Mouse (Mus musculus): ENCODE measurements around the gene Mad2l1bp. TPM values are rescaled to one million over a fixed set of nuclear protein-coding genes. Genes with fewer than 3 reads are reported as not detected.
A peak's percentile ranks its signal among the peaks of the same experiment; 100 is the strongest.

Gene Mad2l1bp
- 35.4 and 37.1 TPM in 2 replicates for polyA plus RNA-seq (2015; fragmentation: Nextera tagmentation; extraction: Ambion mirVana)

DNA sequence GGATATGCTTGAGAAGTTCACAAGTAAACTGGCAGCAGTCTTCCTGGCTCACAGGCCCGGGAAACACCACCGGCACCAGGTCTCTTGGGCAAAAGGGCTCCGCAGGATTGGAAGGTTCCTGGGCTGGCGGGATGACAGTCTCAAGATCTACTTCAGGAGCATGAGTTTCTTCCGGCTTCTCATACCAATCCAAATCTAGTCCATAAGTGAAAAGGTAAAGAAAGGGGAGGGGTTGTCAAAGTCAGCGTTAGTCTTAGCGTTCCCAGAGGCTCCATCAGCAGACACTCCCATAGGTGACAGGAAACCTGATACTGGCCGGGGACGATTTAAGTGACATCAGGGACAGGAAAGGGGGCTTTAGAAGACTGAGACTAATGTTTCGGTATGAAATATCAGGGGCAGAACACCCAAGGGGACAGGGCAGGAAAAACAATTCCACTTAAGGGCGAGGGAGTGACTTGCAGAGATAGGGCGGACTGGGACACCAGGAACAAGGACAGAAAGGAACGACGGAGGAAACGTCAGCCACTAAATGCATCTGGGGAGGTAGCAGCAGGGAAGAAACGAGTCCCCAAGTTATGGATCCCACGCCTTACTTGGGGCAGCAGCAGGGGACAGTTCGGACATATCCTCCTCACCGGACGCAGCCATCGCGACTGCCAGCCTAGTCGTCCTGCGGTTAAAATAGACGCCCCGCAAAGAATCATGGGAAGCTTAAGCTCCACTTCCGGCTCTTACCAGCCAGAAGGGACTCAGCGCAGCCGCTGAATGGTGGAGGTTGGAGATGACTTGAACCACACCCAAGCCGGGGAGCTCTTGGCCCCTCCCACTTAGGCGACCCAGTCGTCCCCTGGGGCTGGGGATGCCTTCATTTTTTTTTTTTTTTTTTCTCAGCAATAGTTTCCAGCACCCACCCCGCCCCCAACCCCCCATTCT lies at the start of gene Mad2l1bp:
Gene Mad2l1bp (minus strand): TSS at position 707 of the 936 bp plus-strand sequence.
- Histone ChIP-seq H3K9ac (ENCODE audit: low read depth, low read length) (peak within 1 kb of the TSS; percentile 82), H3K4me3 (ENCODE audit: low read length) (peak within 1 kb of the TSS; percentile 60), H3K4me2 (ENCODE audit: low read depth, low read length) (peak within 1 kb of the TSS; percentile 85), H3K27me3 (replicated peaks; ENCODE audit: control insufficient read depth, insufficient read depth, low read length) (no peaks in the 10 kb centered on the region), H3K36me3 (ENCODE audit: control insufficient read depth, insufficient read depth, low read length) (no peaks in the 10 kb centered on the region), H3K9me3 (ENCODE audit: control insufficient read depth, low read length) (no peaks in the 10 kb centered on the region), H3K27ac (ENCODE audit: low read length) (peak within 1 kb of the TSS; percentile 75), H3K4me1 (ENCODE audit: control insufficient read depth, insufficient read depth, low read length) (peaks cover 7% of the 10 kb centered on the region)
- peak; percentile 95 for ATAC-seq
- WGBS, result 2% methylated on average over 33 of the region's 33 CpGs

DNA sequence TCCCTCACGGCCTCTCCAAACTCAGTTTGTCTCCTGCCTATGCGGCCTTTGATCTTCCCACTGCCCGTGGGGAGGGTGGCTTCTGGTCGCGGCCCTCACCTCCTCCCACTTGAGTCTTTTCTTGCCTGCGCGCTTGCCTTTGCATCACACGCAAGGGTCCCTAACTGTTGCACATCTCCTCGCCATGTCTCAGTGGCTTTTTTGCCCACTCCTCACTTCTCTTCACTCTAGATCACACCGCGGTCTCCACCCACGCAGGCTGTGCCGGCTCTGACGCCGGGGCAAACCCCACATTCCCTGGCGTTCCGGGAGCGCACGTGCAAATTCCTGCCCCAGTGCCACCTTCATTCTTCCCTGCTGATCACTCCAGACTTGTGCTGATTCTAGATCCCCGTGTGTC lies 49.7 kb upstream of the Mad2l1bp start:
- peak overlapping the region; percentile 92 for H3K9ac ChIP-seq (ENCODE audit: low read depth, low read length)
- H3K4me3 ChIP-seq (ENCODE audit: low read length), result peak overlapping the region; percentile 97
- WGBS, result 0% methylated on average over 20 of the region's 20 CpGs
- no peaks in the 10 kb centered on the region for H3K9me3 ChIP-seq (ENCODE audit: control insufficient read depth, low read length)
- peak; percentile 17 for ATAC-seq
- H3K36me3 ChIP-seq (ENCODE audit: control insufficient read depth, insufficient read depth, low read length), result peaks cover 7% of the 10 kb centered on the region; the same call in 1 of the 2 replicates
- peaks cover 15% of the 10 kb centered on the region for H3K4me1 ChIP-seq (ENCODE audit: control insufficient read depth, insufficient read depth, low read length)
- peak overlapping the region; percentile 77 for H3K4me2 ChIP-seq (ENCODE audit: low read depth, low read length)
- H3K27me3 ChIP-seq (replicated peaks; ENCODE audit: control insufficient read depth, insufficient read depth, low read length), result no peaks in the 10 kb centered on the region
- peak overlapping the region; percentile 75 for H3K27ac ChIP-seq (ENCODE audit: low read length)

DNA sequence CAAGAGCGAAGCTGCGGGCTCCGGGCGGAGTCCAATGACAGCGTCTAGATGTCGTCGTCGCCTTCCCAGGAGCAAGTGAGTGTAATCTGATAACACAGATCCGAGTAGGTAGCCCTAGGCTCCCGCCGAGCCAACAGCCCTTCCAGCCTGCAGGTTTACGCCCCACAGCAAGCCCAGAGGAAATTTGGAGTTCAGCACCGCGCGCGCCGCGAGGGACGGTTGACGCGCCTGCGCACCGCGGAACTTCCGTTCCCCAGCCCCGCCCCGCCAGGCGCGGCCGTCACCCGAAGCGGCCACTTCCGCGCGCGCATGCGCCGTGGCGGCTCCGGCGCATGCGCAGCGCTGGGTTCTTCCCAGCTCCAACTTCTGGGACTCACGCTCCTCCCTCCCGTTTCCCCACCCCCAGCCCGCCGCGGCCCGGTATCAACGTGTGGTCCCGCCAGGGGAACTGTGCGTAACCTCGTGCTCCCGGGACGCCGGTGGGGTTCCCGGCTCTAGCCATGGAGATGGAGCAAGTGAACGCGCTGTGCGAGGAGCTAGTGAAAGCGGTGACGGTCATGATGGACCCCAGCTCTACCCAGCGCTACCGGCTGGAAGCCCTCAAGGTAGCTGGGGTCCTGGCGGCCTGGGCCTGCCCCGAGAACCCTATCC lies 49.2 kb upstream of the Mad2l1bp start, which contains the start of the genes Polh and Xpo5:
Gene Polh (minus strand): TSS at position 225 of the 651 bp plus-strand sequence.
Gene Xpo5 (plus strand): TSS at position 362 of the 651 bp plus-strand sequence.
- peaks cover 15% of the 10 kb centered on the region for H3K4me1 ChIP-seq (ENCODE audit: control insufficient read depth, insufficient read depth, low read length)
- H3K9me3 ChIP-seq (ENCODE audit: control insufficient read depth, low read length), result no peaks in the 10 kb centered on the region
- peak within 1 kb of the TSS; percentile 92 for H3K9ac ChIP-seq (ENCODE audit: low read depth, low read length)
- peak within 1 kb of the TSS; percentile 77 for H3K4me2 ChIP-seq (ENCODE audit: low read depth, low read length)
- ATAC-seq, result peak; percentile 97
- peak within 1 kb of the TSS; percentile 97 for H3K4me3 ChIP-seq (ENCODE audit: low read length)
- H3K36me3 ChIP-seq (ENCODE audit: control insufficient read depth, insufficient read depth, low read length), result peaks cover 2% of the 10 kb centered on the region; the same call in 1 of the 2 replicates
- H3K27me3 ChIP-seq (replicated peaks; ENCODE audit: control insufficient read depth, insufficient read depth, low read length), result no peaks in the 10 kb centered on the region
- under 1% methylated on average over 66 of the region's 66 CpGs for WGBS
- H3K27ac ChIP-seq (ENCODE audit: low read length), result peak within 1 kb of the TSS; percentile 88

DNA sequence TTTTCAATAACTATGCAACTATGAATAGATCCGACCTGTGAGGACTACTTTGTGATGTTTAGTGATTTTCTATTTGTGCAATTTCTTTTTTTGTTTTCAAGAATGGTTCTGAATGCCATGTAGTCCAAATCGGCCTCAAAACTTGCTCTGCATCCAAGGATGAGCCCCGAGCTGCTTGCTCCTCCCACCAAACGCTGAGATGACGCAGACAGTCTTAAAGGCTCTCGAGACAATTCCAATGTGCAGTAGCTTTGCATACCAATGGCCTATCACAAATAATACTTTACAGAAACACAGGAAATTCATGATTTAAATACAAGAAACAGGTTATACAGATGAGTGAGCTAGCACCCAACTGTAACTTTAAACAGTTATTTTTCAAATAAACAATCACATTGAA lies 47.8 kb upstream of the Mad2l1bp start:
- Histone ChIP-seq H3K4me2 (ENCODE audit: low read depth, low read length) (peak overlapping the region; percentile 73), H3K27ac (ENCODE audit: low read length) (no peak overlapping the region), H3K27me3 (replicated peaks; ENCODE audit: control insufficient read depth, insufficient read depth, low read length) (no peaks in the 10 kb centered on the region), H3K9ac (ENCODE audit: low read depth, low read length) (no peak overlapping the region), H3K4me1 (ENCODE audit: control insufficient read depth, insufficient read depth, low read length) (peaks cover 15% of the 10 kb centered on the region), H3K36me3 (ENCODE audit: control insufficient read depth, insufficient read depth, low read length) (peaks cover 4% of the 10 kb centered on the region; the same call in 1 of the 2 replicates), H3K9me3 (ENCODE audit: control insufficient read depth, low read length) (no peaks in the 10 kb centered on the region), H3K4me3 (ENCODE audit: low read length) (peak overlapping the region; percentile 97)
- no peak for ATAC-seq
- 48% methylated on average over 6 of the region's 6 CpGs for WGBS

DNA sequence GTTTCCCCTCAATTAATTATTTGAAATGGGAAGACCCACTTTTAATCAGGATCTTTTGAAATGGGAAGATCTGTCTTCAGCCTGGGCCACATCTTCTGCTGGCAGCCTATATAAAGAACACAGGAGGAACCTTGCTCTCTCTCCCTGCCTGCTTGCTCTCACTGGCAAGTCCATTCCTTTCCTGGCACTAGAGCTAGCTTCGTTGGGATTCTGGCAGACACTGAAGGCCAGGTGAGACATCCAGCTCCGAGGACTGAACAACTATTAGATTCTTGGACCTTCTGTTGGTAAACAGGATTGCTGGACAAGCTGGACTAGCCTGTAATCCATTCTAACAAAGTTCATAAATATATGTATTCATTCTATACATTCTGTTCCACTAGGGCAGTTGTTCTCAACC lies 35.5 kb upstream of the Mad2l1bp start:
- Histone ChIP-seq H3K9me3 (ENCODE audit: control insufficient read depth, low read length) (no peaks in the 10 kb centered on the region), H3K4me2 (ENCODE audit: low read depth, low read length) (no peak overlapping the region), H3K4me1 (ENCODE audit: control insufficient read depth, insufficient read depth, low read length) (no peaks in the 10 kb centered on the region), H3K4me3 (ENCODE audit: low read length) (no peak overlapping the region), H3K27me3 (replicated peaks; ENCODE audit: control insufficient read depth, insufficient read depth, low read length) (no peaks in the 10 kb centered on the region), H3K27ac (ENCODE audit: low read length) (no peak overlapping the region), H3K36me3 (ENCODE audit: control insufficient read depth, insufficient read depth, low read length) (peaks cover 21% of the 10 kb centered on the region), H3K9ac (ENCODE audit: low read depth, low read length) (no peak overlapping the region)
- no peak for ATAC-seq
- WGBS, result 95% methylated on average over 2 of the region's 2 CpGs

DNA sequence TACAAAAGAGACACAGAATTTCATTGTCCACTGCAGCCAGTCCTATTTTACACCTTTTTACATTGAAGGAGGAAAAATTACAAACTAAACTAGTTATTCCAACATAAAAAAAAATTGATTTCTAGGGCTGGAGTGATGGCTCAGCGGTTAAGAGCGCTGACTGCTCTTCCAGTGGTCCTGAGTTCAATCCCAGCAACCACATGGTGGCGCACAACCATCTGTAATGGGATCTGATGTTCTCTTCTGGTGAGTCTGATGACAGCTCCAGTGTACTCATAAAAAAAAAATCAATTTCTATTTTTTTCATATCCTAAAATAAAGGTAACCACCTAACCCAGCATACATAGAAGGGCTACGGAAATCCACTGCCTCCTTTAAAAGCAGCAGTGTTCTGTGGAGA lies 28.9 kb upstream of the Mad2l1bp start:
- no peak overlapping the region for H3K4me2 ChIP-seq (ENCODE audit: low read depth, low read length)
- H3K4me1 ChIP-seq (ENCODE audit: control insufficient read depth, insufficient read depth, low read length), result no peaks in the 10 kb centered on the region
- H3K27ac ChIP-seq (ENCODE audit: low read length), result no peak overlapping the region
- WGBS, result 87% methylated on average over 4 of the region's 4 CpGs
- no peak overlapping the region for H3K4me3 ChIP-seq (ENCODE audit: low read length)
- H3K9ac ChIP-seq (ENCODE audit: low read depth, low read length), result no peak overlapping the region
- no peak for ATAC-seq
- no peaks in the 10 kb centered on the region for H3K27me3 ChIP-seq (replicated peaks; ENCODE audit: control insufficient read depth, insufficient read depth, low read length)
- peaks cover 20% of the 10 kb centered on the region for H3K36me3 ChIP-seq (ENCODE audit: control insufficient read depth, insufficient read depth, low read length)
- no peaks in the 10 kb centered on the region for H3K9me3 ChIP-seq (ENCODE audit: control insufficient read depth, low read length)

DNA sequence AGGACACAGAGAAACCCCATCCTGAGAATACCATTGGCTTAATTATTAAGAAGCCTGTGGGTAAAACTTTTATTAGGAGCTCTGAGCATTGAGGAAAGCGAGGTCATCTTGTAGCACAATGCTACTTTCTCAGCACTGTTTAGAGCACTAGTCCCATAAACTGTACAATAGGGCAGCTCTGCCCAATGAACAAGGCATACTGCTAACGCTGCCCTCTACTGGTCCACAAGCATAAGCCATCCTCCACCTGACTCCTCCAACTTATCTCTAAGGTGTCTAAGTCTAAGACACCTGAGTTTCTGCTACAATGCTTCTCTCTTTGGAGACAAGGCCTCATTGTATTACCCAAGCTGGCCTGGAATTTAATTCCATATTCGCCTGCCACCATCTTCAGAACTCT lies 17.2 kb upstream of the Mad2l1bp start:
- ATAC-seq, result 0 out of 2 replicates have a peak, but pooled peaks have one; percentile 58
- Histone ChIP-seq H3K27me3 (replicated peaks; ENCODE audit: control insufficient read depth, insufficient read depth, low read length) (no peaks in the 10 kb centered on the region), H3K9ac (ENCODE audit: low read depth, low read length) (no peak overlapping the region), H3K4me2 (ENCODE audit: low read depth, low read length) (no peak overlapping the region), H3K36me3 (ENCODE audit: control insufficient read depth, insufficient read depth, low read length) (peaks cover 33% of the 10 kb centered on the region), H3K9me3 (ENCODE audit: control insufficient read depth, low read length) (no peaks in the 10 kb centered on the region), H3K27ac (ENCODE audit: low read length) (no peak overlapping the region), H3K4me3 (ENCODE audit: low read length) (no peak overlapping the region), H3K4me1 (ENCODE audit: control insufficient read depth, insufficient read depth, low read length) (no peaks in the 10 kb centered on the region)
- WGBS, result 76% methylated on average over 3 of the region's 3 CpGs

DNA sequence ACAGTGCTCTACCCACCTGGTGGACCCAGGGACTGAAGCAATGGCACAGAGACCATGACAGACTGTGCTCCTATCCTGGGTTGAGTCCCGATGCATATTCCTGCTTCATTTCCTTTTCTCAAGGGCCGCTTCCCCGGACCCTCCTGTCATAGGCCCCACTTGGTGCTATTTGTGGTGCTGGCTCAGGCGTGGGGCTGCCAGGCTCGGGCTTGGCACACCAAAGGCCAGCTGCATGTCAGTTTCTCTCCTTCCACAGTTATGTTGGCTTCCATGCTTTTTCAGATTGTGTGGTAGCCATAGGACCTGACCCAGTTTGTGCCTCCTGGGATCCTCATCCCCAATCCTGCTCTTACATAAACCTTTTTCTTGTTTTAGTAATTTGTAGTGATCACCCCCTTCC lies 15.4 kb upstream of the Mad2l1bp start:
- ATAC-seq, result no peak
- Histone ChIP-seq H3K4me3 (ENCODE audit: low read length) (no peak overlapping the region), H3K36me3 (ENCODE audit: control insufficient read depth, insufficient read depth, low read length) (peaks cover 37% of the 10 kb centered on the region), H3K9me3 (ENCODE audit: control insufficient read depth, low read length) (no peaks in the 10 kb centered on the region), H3K4me2 (ENCODE audit: low read depth, low read length) (no peak overlapping the region), H3K27me3 (replicated peaks; ENCODE audit: control insufficient read depth, insufficient read depth, low read length) (no peaks in the 10 kb centered on the region), H3K27ac (ENCODE audit: low read length) (no peak overlapping the region; the same call in 1 of the 2 replicates), H3K4me1 (ENCODE audit: control insufficient read depth, insufficient read depth, low read length) (no peaks in the 10 kb centered on the region), H3K9ac (ENCODE audit: low read depth, low read length) (0 out of 2 replicates have a peak overlapping the region, but pooled peaks have one; percentile 6)
- WGBS, result 86% methylated on average over 5 of the region's 5 CpGs

DNA sequence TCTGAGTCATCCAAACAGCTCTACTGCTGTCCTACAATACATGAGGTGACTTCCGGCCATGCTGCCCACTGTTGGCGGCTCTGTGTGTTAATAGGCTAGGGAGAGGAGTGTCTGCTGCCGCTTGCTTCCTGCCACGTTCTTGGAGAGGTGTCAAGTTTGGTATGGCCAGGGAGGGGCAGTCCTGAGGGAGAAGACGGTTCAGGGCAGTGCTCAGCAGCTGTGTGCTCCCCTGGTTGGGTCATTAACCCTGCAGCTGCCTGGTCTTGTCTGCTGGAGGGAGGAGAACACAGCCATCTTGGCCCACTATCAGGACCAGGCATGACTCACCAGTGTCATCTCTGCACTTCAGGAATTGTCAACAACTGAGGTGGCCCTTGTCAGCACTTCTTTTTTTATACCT lies 15.0 kb upstream of the Mad2l1bp start:
- no peak overlapping the region for H3K4me3 ChIP-seq (ENCODE audit: low read length)
- no peak overlapping the region for H3K27ac ChIP-seq (ENCODE audit: low read length)
- no peak overlapping the region for H3K9ac ChIP-seq (ENCODE audit: low read depth, low read length)
- peaks cover 37% of the 10 kb centered on the region for H3K36me3 ChIP-seq (ENCODE audit: control insufficient read depth, insufficient read depth, low read length)
- peaks cover 1% of the 10 kb centered on the region; the same call in 1 of the 2 replicates for H3K4me1 ChIP-seq (ENCODE audit: control insufficient read depth, insufficient read depth, low read length)
- 41% methylated on average over 5 of the region's 5 CpGs for WGBS
- H3K9me3 ChIP-seq (ENCODE audit: control insufficient read depth, low read length), result no peaks in the 10 kb centered on the region
- H3K4me2 ChIP-seq (ENCODE audit: low read depth, low read length), result no peak overlapping the region
- ATAC-seq, result no peak; the same call in 1 of the 2 replicates
- no peaks in the 10 kb centered on the region for H3K27me3 ChIP-seq (replicated peaks; ENCODE audit: control insufficient read depth, insufficient read depth, low read length)
